Mouse (Mus musculus) right cerebral cortex, postnatal 25 days (tissue): ENCODE measurements at regions not wholly inside any gene's neighbourhood (a gene's known extent, or its start where the extent isn't known, plus 50 kb on each side); places are given as distances from the start of the nearest gene placed in this dataset.

Experiments
- DNase-seq: peaks from one replicate; pipeline ENCODE4 v3.0.0; 2022

DNA sequence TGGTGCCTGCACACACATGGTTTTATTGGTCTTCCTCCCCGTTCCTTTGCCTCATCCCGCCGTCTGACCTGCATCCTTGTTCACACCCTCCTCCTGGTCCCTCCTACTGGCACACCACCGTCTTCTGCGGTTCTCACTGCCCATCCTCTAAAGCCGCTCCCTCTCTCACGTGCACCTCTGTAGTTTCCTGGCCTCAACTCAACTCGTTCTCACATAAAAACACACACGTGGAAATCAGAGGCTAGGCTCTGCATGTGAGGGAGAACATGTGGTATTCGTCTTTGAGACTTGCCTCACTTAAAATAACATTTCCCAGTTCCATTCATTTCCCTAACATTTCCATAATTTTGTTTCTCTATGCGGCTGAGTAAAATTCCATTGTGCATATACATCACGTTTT is 69.5 kb downstream of the Aldh8a1 start:
- peak; percentile 40 for DNase-seq

GRCm38 (mm10) chr10:21448132-21448531 is 71.0 kb downstream of the Aldh8a1 start:
- no peak for DNase-seq

DNA sequence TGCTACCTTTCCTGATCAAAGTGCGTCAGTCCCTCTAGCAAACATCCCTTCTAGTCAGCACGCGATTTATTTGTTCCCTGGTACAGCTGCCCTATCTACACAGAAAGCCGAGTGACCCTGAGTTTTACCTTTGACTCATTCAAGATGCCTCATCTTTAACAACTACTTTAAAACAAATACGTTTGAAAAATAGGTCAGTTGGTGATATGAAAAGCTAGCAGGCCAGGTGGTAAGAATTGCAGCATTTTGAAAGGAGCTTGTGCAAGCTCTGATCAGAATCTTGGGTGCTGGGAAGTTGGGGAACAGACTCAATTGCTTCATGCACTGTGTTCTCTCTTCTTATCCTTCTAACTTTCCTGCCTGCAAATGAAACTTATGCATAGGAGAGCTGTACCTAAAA is 71.9 kb downstream of the Aldh8a1 start:
- no peak for DNase-seq

DNA sequence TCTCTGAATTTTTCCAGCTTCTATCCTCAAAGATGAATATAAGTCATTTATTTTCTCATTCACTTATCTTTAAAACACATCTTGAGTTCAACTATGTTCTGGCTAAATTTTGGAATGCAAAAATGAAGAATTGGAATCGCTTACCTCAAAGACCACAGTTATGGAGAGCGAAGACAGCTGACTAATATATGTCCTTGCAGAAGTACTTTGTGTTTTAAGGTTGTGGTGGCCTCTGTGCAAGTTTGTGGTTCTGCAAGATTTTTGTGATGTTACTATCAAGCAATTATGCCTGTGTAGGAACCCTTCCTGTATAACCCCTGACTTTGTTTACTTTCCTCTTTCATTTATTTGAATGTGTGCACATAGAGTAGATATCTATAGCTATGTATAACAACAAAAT is 75.5 kb downstream of the Aldh8a1 start:
- no peak for DNase-seq

DNA sequence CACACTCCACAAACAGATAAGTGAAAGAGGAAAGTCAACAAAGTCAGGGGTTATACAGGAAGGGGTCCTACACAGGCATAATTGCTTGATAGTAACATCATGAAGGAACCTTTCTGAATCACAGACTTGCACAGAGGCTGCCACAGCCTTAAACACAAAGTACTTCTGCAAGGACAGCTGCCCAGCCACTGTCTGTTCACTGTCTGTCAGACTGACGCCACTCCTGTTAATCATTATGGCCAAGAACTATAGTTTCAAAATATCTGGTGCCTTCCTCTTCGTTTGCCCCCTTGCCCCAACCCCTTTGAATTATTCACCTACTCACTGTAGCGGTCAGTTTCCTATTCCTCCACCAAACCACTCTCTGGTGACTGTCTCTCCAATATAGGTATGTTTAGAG is 76.4 kb downstream of the Aldh8a1 start:
- DNase-seq: no peak

DNA sequence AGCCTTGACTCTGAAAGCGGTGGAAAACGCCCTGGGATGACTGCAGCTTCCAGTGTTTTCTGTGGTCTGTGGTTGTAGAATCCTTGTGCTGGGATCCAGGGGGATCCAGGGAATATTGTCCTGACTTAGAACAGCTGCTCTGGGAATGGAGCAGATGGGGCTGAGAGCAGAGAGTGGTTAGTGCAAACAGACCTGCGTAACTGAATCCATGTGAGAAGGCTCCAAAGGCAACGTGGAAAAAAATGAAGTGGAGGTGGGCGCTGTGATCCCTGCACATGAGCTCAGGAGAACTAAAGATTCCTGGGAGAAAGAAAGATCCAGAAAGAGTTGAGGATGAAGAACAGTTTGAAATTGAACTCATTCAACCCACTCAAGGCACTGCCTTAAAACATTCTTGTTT is 77.1 kb downstream of the Aldh8a1 start:
- DNase-seq: no peak

GRCm38 (mm10) chr10:21454757-21455156 is 77.7 kb downstream of the Aldh8a1 start:
- DNase-seq: no peak

GRCm38 (mm10) chr10:21455863-21456262 is 78.8 kb downstream of the Aldh8a1 start:
- DNase-seq: no peak

GRCm38 (mm10) chr10:21456359-21456758 is 79.3 kb downstream of the Aldh8a1 start:
- DNase-seq: no peak

- no peak for DNase-seq
Measured at GRCm38 (mm10) chr10:21456991-21457390, 79.9 kb downstream of the Aldh8a1 start.

- no peak for DNase-seq
Measured at GRCm38 (mm10) chr10:21458608-21459007, 81.5 kb downstream of the Aldh8a1 start.

DNA sequence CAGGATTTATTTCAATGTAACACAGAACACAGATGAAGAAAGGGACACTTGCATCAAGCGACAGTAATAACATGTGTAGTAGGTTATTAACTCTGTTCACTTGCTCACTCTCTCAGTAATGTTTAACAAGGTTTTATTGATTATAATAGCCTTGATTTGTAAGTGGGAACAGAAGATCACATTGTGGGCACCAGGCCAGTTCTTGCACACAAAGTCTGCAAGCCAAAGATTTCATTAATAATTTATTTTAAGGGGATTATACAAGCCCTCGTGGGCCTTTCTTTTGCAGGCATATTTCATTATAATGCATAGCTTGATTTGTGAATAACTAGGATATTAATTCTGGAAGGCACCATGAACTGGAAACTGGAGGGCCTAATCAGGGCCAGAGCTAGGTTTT is 83.0 kb downstream of the Aldh8a1 start:
- DNase-seq: no peak

DNA sequence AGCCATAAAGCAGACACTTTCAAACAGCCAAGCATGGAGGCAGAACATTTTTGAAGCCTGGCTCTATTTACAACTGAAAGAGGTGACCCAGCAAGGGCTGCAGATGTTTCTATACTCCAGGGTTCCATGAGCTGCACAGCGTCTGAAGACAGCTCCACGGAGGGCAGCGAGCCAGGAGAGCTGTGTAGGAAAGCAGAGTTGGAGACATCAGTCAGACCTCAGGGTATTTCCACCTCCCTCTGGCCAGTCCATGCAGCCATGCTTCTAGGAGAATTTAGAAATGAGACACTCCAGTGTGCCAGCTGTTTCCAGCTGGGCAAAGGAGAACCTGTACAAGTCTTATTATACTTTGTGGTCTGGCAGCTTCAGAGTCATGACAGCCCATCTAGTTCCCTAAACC is 85.8 kb downstream of the Aldh8a1 start:
- no peak for DNase-seq

DNA sequence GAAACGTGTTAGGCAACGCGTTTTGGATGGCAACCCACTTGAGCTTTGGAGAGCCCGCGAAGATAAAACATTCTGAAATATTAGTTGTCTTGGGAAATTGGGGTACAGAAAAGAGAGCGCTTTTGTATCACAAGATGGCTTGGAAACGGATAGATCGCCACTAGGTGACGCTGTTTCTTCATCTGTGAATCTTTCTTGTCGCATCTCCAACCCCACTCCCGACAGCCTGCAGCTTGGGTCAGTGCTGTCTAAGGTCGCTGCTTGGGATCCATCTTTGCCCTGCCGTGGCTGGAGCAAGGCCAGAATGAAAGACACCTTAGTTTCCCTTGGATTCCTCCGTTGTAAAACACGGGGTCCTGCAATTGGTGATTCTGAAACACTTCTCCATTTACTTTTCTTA is 88.3 kb downstream of the Aldh8a1 start:
- DNase-seq: peak; percentile 81

DNA sequence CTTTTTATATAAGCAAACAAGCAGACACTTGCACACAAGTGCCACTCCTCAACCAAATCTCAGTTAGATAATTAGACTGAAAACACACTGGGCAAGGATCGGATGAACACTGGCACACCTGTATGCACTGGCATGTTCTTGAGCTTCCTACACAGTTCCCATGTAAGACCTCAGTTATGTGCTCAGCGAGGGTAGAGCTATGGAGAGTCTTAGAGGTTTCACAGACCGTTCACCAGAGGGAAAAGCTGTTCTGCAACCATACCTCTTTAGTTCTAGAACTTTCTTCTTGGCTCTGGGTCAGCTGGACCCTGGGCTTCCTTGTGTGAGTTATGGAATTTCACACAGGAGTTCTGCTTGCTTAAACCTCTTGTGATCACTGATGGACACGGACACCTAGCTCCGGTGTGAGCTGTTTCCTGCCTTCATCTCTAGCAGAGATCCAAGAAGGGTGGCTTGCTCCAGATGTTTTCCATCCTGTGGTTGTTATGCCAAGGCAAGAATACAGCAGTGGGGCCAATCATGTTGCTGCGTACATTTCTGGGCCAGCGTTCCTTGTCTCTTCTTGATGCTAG is 88.8 kb downstream of the Aldh8a1 start:
- no peak for DNase-seq

DNA sequence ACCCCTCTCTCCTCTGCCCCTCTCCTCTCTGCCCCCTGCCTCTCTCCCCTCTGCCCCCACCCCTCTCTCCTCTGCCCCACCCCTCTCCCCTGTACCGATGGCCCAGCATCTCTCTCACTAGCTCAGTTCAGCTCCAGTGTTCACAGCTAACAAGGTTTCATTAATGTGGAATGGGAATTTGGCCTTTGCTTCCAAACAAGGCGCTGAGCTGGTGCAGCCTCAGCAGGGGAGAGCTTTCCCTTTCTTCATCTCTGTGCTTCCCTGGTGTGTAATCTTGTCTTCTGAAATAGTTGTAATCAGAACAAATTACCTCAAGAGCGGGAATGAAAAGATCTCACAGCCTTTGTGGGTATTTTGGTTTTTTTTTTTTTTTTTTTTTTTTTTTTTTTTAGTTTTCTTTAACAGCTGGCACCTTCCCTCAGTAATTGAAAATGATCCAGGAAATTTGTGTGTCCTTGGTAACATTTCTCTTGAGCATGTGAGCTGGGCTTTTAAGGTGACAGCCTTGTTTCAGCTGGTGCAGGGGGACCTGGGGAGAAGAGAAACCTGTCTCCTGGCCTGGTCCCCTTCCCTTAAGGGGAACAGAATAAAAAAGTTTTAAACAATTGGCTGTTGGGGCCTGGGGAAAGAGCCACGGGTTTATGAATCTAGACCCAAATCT is 90.5 kb downstream of the Aldh8a1 start:
- no peak for DNase-seq

DNA sequence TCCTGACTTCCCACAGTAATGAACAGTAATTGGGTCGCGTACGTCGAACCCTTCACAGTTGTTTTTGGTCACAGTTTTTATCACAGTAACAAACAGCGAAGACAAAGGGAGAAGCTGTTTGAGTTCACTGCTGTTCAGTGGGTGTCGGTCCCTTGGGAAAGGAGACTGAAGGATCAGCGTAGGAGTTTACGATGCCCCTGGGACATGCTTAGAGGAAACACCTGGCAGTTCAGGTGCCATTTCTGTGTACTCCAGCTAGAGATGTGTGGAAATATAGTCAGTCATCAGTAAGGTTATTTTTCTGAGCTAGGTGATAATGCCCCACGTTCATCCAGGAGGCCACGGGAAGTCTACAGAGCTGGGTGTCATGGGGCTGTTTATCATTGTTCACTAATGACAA is 91.3 kb downstream of the Aldh8a1 start:
- no peak for DNase-seq

- no peak for DNase-seq
Measured at GRCm38 (mm10) chr10:21469961-21470360, 92.9 kb downstream of the Aldh8a1 start.

DNA sequence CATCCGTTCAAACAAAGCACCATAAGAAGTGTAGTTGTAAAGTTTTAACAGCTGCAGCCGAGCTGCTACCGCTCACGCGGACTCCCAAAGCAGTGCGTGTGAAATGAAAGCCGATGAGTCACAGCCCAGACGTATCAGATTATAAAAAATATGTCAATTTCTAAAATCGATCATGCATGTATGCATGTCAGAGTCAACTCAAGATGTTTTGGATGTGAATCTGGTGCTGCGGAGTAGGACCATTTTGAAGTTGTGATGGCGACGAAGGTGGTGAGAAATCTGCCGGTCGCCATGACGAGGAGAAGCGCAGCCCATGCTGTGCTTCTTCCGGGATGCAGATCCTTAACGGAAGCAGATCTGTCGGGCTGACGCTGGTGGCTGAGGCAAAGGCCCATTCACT is 93.5 kb downstream of the Aldh8a1 start:
- DNase-seq: peak; percentile 55

GRCm38 (mm10) chr10:21474242-21474641 is 97.2 kb downstream of the Aldh8a1 start:
- no peak for DNase-seq

- no peak for DNase-seq
Measured at GRCm38 (mm10) chr10:21478004-21478403, 100.9 kb downstream of the Aldh8a1 start.

GRCm38 (mm10) chr10:21479403-21479802 is 102.3 kb downstream of the Aldh8a1 start:
- no peak for DNase-seq

GRCm38 (mm10) chr10:21481255-21481654 is 104.2 kb downstream of the Aldh8a1 start:
- DNase-seq: no peak

GRCm38 (mm10) chr10:21482055-21482454 is 105.0 kb downstream of the Aldh8a1 start:
- DNase-seq: no peak

DNA sequence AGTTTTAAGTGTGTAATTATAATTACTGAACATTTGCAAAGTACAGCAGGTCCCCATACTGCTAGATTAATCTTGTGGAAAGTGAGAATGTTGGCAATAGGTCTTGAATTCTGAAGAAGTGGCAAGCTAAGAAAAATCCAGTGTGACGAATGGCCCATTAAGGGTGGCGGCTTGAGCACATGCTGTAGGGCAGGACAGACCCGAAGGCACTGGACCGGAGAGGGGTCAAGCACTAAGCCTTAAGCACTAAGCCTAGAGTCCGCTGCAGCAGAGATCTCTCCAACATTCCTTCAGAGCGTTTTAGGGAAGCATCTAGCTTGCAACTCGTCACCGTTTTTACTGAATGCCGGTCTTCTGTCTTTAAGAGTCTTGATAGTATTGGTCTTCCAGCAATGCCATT is 105.6 kb downstream of the Aldh8a1 start:
- no peak for DNase-seq
